Mouse (Mus musculus) stomach, postnatal 0 days (tissue): ENCODE measurements at regions not wholly inside any gene's neighbourhood (a gene's known extent, or its start where the extent isn't known, plus 50 kb on each side); places are given as distances from the start of the nearest gene placed in this dataset.

Experiments
- ATAC-seq: fragments of 200-750 bp; cut with Nextera tagmentation; 2 replicates; pipeline ENCODE4 v1.8.0; 2017; ENCODE audit not compliant: low FRiP score, low TSS enrichment
- DNase-seq: peaks from one replicate; pipeline ENCODE4 v3.0.0-alpha.2; 2016; ENCODE audit warnings: low spot score
- H3K27ac ChIP-seq: fragments of 300-500 bp; sonication (generic); replicated peaks from 2 replicates; pipeline ENCODE4 v1.5.1; 2014; ENCODE audit warnings: mild to moderate bottlenecking, control low read depth
- H3K27me3 ChIP-seq: fragments of 300-500 bp; sonication (generic); 2 replicates; pipeline ENCODE4 v1.6.1; 2014; ENCODE audit warnings: low read length; ENCODE audit not compliant: control insufficient read depth, insufficient read depth
- H3K36me3 ChIP-seq: fragments of 300-500 bp; sonication (generic); 2 replicates; pipeline ENCODE4 v1.6.1; 2014; ENCODE audit warnings: low read length, mixed read lengths; ENCODE audit not compliant: control insufficient read depth, insufficient read depth
- H3K4me1 ChIP-seq: fragments of 300-500 bp; sonication (generic); replicated peaks from 2 replicates; pipeline ENCODE4 v1.6.1; 2014; ENCODE audit warnings: antibody characterized with exemption; ENCODE audit not compliant: control insufficient read depth, insufficient read depth
- H3K4me2 ChIP-seq: fragments of 300-500 bp; sonication (generic); replicated peaks from 2 replicates; pipeline ENCODE4 v1.6.1; 2014; ENCODE audit warnings: low read depth, mild to moderate bottlenecking, control low read depth, moderate library complexity
- H3K4me3 ChIP-seq: fragments of 300-500 bp; sonication (generic); 2 replicates; pipeline ENCODE4 v1.5.1; 2014; ENCODE audit warnings: low read depth, low read length, control low read depth
- H3K9ac ChIP-seq: fragments of 300-500 bp; sonication (generic); 2 replicates; pipeline ENCODE4 v1.6.1; 2014; ENCODE audit warnings: mild to moderate bottlenecking, low read length, control low read depth, mixed read lengths
- H3K9me3 ChIP-seq: fragments of 300-500 bp; sonication (generic); 2 replicates; pipeline ENCODE4 v1.6.1; 2016; ENCODE audit warnings: low read length; ENCODE audit not compliant: control insufficient read depth
- CTCF ChIP-seq: IDR thresholded peaks from 2 replicates; pipeline ENCODE4 v1.5.1; 2016; ENCODE audit warnings: antibody characterized with exemption, low read depth, mild to moderate bottlenecking, moderate library complexity
- EP300 ChIP-seq: optimal IDR thresholded peaks from 2 replicates; pipeline ENCODE3; 2016; ENCODE audit warnings: antibody characterized with exemption
- WGBS: fragments of 180-500 bp; shearing (Covaris S2); extraction: QIAGEN DNeasy Blood & Tissue Kit; methylation state at CpG from one replicate; pipeline ENCODE4 v1.1.7; 2014; 5-methylcytosine and 5-hydroxymethylcytosine counted together

GRCm38 (mm10) chr1:137941776-137942522 is 233.6 kb downstream of the Ptprc start:
- no peak for TF ChIP-seq EP300
- TF ChIP-seq CTCF = no peak
- Histone ChIP-seq H3K9ac (no peak overlapping the region), H3K27ac (no peak overlapping the region), H3K4me1 (no peaks in the 10 kb centered on the region), H3K9me3 (no peaks in the 10 kb centered on the region), H3K36me3 (no peaks in the 10 kb centered on the region; the same call in 1 of the 2 replicates), H3K4me2 (no peak overlapping the region), H3K27me3 (no peaks in the 10 kb centered on the region), H3K4me3 (no peak overlapping the region)
- 67% methylated on average over 11 of the region's 11 CpGs for WGBS
- DNase-seq = no peak
- ATAC-seq = no peak

DNA sequence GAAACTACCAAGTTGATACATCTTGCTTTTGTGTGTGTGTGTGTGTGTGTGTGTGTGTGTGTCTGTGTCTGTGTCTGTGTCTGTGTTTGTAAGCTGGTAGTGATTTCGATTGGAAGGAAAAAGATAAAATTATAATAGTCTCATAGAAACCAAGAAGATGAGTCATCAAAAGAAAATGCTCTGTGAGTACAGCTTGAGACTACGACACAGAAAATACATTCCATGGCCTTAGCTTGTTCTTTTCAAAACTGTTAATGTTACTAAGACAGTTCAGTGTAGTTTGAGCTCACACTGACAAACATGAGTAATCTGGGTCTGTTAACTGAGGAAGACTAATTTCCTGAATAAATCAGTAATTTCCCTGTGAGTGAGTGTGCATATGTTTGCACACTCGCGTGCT is 239.8 kb downstream of the Ptprc start:
- no peaks in the 10 kb centered on the region; the same call in 1 of the 2 replicates for H3K36me3 ChIP-seq
- no peak for TF ChIP-seq EP300
- TF ChIP-seq CTCF = no peak
- H3K9ac ChIP-seq = no peak overlapping the region
- H3K27ac ChIP-seq = no peak overlapping the region
- WGBS = 29% methylated on average over 4 of the region's 4 CpGs
- no peak overlapping the region for H3K4me2 ChIP-seq
- ATAC-seq (no peak), DNase-seq (no peak)
- H3K27me3 ChIP-seq = no peaks in the 10 kb centered on the region
- H3K4me3 ChIP-seq = no peak overlapping the region
- no peaks in the 10 kb centered on the region for H3K4me1 ChIP-seq
- H3K9me3 ChIP-seq = no peaks in the 10 kb centered on the region

DNA sequence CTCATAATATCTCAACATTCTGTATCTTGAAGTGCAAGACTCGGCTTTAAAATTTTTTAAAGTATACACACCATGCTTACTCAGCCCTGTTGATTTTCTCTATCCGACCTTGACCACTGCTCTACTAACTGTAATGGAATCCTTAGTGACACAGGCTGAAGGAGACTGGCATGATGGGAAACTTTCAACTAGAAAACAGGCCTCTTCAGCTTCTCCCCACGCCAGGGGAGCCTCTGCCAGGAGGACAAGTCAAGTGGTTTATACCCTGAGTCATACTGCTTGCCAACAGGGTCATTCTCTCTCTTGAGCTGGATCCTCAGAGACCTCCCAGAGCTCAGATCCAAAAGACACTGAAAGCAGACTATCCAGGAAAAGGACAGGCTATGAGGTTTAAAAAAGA is 245.7 kb downstream of the Ptprc start:
- ATAC-seq = no peak
- H3K9ac ChIP-seq = no peak overlapping the region
- H3K4me1 ChIP-seq = 0 out of 2 replicates have a peak, but pooled peaks cover 3% of the 10 kb centered on the region
- H3K9me3 ChIP-seq = no peaks in the 10 kb centered on the region
- no peaks in the 10 kb centered on the region for H3K36me3 ChIP-seq
- no peak overlapping the region for H3K4me2 ChIP-seq
- WGBS = 69% methylated on average over 3 of the region's 3 CpGs
- DNase-seq = no peak
- H3K27ac ChIP-seq = no peak overlapping the region
- no peaks in the 10 kb centered on the region for H3K27me3 ChIP-seq
- no peak for TF ChIP-seq EP300
- TF ChIP-seq CTCF = no peak
- no peak overlapping the region for H3K4me3 ChIP-seq

- H3K4me3 ChIP-seq = no peak overlapping the region
- TF ChIP-seq EP300 (no peak), CTCF (no peak)
- H3K9ac ChIP-seq = no peak overlapping the region
- 0 out of 2 replicates have a peak, but pooled peaks cover 3% of the 10 kb centered on the region for H3K4me1 ChIP-seq
- H3K27ac ChIP-seq = no peak overlapping the region; the same call in 1 of the 2 replicates
- no peaks in the 10 kb centered on the region for H3K9me3 ChIP-seq
- DNase-seq (no peak), ATAC-seq (no peak)
- no peaks in the 10 kb centered on the region for H3K27me3 ChIP-seq
- H3K36me3 ChIP-seq = no peaks in the 10 kb centered on the region
- WGBS = 45% methylated on average over 6 of the region's 6 CpGs
- H3K4me2 ChIP-seq = peak overlapping the region; percentile 47
Measured at GRCm38 (mm10) chr1:137928522-137928921, 247.0 kb downstream of the Ptprc start.

DNA sequence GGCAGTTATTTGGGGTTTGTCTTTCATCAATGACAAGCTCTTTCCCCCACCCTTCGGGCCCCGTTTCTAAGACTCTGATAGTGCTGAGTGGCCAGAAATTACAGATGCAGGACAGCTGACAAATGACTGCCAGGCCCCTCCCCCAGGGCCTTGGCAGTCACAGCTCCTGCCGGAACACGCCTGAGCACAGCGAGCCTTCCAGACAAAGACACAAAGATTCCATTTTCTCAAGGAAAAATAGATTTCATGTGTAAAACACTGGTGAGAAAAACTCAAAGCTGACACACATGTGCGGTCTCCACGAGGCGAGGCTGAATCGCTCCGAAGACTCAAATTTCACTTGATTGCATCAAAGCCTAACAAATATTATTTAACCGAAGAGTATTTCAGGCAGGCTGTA is 247.6 kb downstream of the Ptprc start:
- Histone ChIP-seq H3K4me1 (0 out of 2 replicates have a peak, but pooled peaks cover 3% of the 10 kb centered on the region), H3K27me3 (no peaks in the 10 kb centered on the region), H3K9ac (no peak overlapping the region), H3K9me3 (no peaks in the 10 kb centered on the region), H3K4me2 (peak overlapping the region; percentile 47), H3K4me3 (no peak overlapping the region), H3K36me3 (no peaks in the 10 kb centered on the region), H3K27ac (peak overlapping the region; percentile 46)
- WGBS = 21% methylated on average over 11 of the region's 11 CpGs
- ATAC-seq (peak; percentile 61; the same call in 1 of the 2 replicates), DNase-seq (peak; percentile 42)
- TF ChIP-seq EP300 = no peak
- TF ChIP-seq CTCF = no peak

- H3K27ac ChIP-seq = no peak overlapping the region
- no peak overlapping the region for H3K4me3 ChIP-seq
- no peaks in the 10 kb centered on the region for H3K27me3 ChIP-seq
- WGBS = 50% methylated on average over 4 of the region's 4 CpGs
- H3K4me2 ChIP-seq = no peak overlapping the region
- H3K36me3 ChIP-seq = no peaks in the 10 kb centered on the region
- ATAC-seq (no peak), DNase-seq (no peak)
- 0 out of 2 replicates have a peak, but pooled peaks cover 3% of the 10 kb centered on the region for H3K4me1 ChIP-seq
- TF ChIP-seq CTCF = no peak
- no peak for TF ChIP-seq EP300
- H3K9ac ChIP-seq = no peak overlapping the region
- H3K9me3 ChIP-seq = no peaks in the 10 kb centered on the region
Measured at GRCm38 (mm10) chr1:137926326-137926725, 249.2 kb downstream of the Ptprc start.
